Mouse (Mus musculus) neural tube, embryonic 14.5 days (tissue): ENCODE data around the gene Snx9. TPM values are rescaled to one million over a fixed set of nuclear protein-coding genes. Genes with fewer than 3 reads are reported as not detected.

Experiments
- ATAC-seq: fragments of 200-750 bp; cut with Nextera tagmentation; 2 replicates; pipeline ENCODE4 v1.8.0; 2017; ENCODE audit warnings: low read depth, mild to moderate bottlenecking, moderate TSS enrichment, moderate library complexity
- H3K27ac ChIP-seq: fragments of 300-500 bp; sonication (generic); 2 replicates; pipeline ENCODE4 v1.5.1; 2014; ENCODE audit warnings: low read depth, mild to moderate bottlenecking, control low read depth, low read length, moderate library complexity, mixed read lengths
- H3K27me3 ChIP-seq: fragments of 300-500 bp; sonication (generic); 2 replicates; pipeline ENCODE4 v1.6.1; 2014; ENCODE audit warnings: low read length; ENCODE audit not compliant: control insufficient read depth, insufficient read depth
- H3K36me3 ChIP-seq: fragments of 300-500 bp; sonication (generic); 2 replicates; pipeline ENCODE4 v1.6.1; 2014; ENCODE audit warnings: low read length, mixed read lengths; ENCODE audit not compliant: control insufficient read depth, insufficient read depth
- H3K4me1 ChIP-seq: fragments of 300-500 bp; sonication (generic); 2 replicates; pipeline ENCODE4 v1.6.1; 2014; ENCODE audit warnings: low read length; ENCODE audit not compliant: control insufficient read depth, insufficient read depth
- H3K4me2 ChIP-seq: fragments of 300-500 bp; sonication (generic); 2 replicates; pipeline ENCODE4 v1.6.1; 2014; ENCODE audit warnings: mild to moderate bottlenecking, low read depth, low read length, control low read depth
- H3K4me3 ChIP-seq: fragments of 300-500 bp; sonication (generic); 2 replicates; pipeline ENCODE4 v1.5.1; 2014; ENCODE audit warnings: low read depth, low read length, control low read depth, mixed read lengths
- H3K9ac ChIP-seq: fragments of 300-500 bp; sonication (generic); replicated peaks from 2 replicates; pipeline ENCODE4 v1.6.1; 2014; ENCODE audit warnings: low read depth, mild to moderate bottlenecking, control low read depth, low read length, mixed read lengths
- H3K9me3 ChIP-seq: fragments of 300-500 bp; sonication (generic); 2 replicates; pipeline ENCODE4 v1.6.1; 2016; ENCODE audit warnings: low read length; ENCODE audit not compliant: control insufficient read depth
- WGBS: fragments of 180-500 bp; shearing (Covaris S2); extraction: QIAGEN DNeasy Blood & Tissue Kit; methylation state at CpG from one replicate; pipeline ENCODE4 v1.1.7; 2014; 5-methylcytosine and 5-hydroxymethylcytosine counted together
- polyA plus RNA-seq: library from polyadenylated mRNA; unstranded; fragments of >200 nt; fragmentation: Nextera tagmentation; extraction: Ambion mirVana; gene quantifications from 2 replicates; pipeline ENCODE4 v1.2.1, GENCODE M21; 2014

Snx9 gene
- polyA plus RNA-seq, 1 experiment from 2014 or later = 6.1 TPM

GRCm38 (mm10) chr17:5822541-5822940 is 18.6 kb upstream of the Snx9 start:
- H3K4me1 ChIP-seq = no peaks in the 10 kb centered on the region
- no peaks in the 10 kb centered on the region for H3K36me3 ChIP-seq
- no peak overlapping the region for H3K4me3 ChIP-seq
- H3K27ac ChIP-seq = no peak overlapping the region
- WGBS = 72% methylated on average over 2 of the region's 2 CpGs
- H3K9ac ChIP-seq = no peak overlapping the region
- no peaks in the 10 kb centered on the region for H3K27me3 ChIP-seq
- H3K9me3 ChIP-seq = no peaks in the 10 kb centered on the region
- ATAC-seq = no peak
- no peak overlapping the region for H3K4me2 ChIP-seq

GRCm38 (mm10) chr17:5823032-5823431 is 18.1 kb upstream of the Snx9 start:
- H3K4me1 ChIP-seq = no peaks in the 10 kb centered on the region
- H3K9me3 ChIP-seq = no peaks in the 10 kb centered on the region
- 89% methylated on average over 11 of the region's 11 CpGs for WGBS
- H3K4me3 ChIP-seq = no peak overlapping the region
- no peaks in the 10 kb centered on the region for H3K36me3 ChIP-seq
- H3K27ac ChIP-seq = no peak overlapping the region
- no peak overlapping the region for H3K4me2 ChIP-seq
- ATAC-seq = no peak
- no peak overlapping the region for H3K9ac ChIP-seq
- H3K27me3 ChIP-seq = no peaks in the 10 kb centered on the region

GRCm38 (mm10) chr17:5827836-5828582 is 13.1 kb upstream of the Snx9 start:
- no peaks in the 10 kb centered on the region for H3K4me1 ChIP-seq
- H3K4me3 ChIP-seq = no peak overlapping the region
- 0 out of 2 replicates have a peak overlapping the region, but pooled peaks have one; percentile 20 for H3K4me2 ChIP-seq
- 16% methylated on average over 14 of the region's 15 CpGs for WGBS
- H3K36me3 ChIP-seq = no peaks in the 10 kb centered on the region
- no peak overlapping the region for H3K27ac ChIP-seq
- H3K9me3 ChIP-seq = no peaks in the 10 kb centered on the region
- no peak overlapping the region; the same call in 1 of the 2 replicates for H3K9ac ChIP-seq
- H3K27me3 ChIP-seq = no peaks in the 10 kb centered on the region
- ATAC-seq = no peak

- WGBS = 22% methylated on average over 3 of the region's 3 CpGs
- H3K27ac ChIP-seq = no peak overlapping the region
- H3K4me3 ChIP-seq = no peak overlapping the region
- no peaks in the 10 kb centered on the region for H3K4me1 ChIP-seq
- H3K27me3 ChIP-seq = no peaks in the 10 kb centered on the region
- ATAC-seq = no peak
- H3K4me2 ChIP-seq = 0 out of 2 replicates have a peak overlapping the region, but pooled peaks have one; percentile 20
- no peak overlapping the region for H3K9ac ChIP-seq
- no peaks in the 10 kb centered on the region for H3K9me3 ChIP-seq
- H3K36me3 ChIP-seq = no peaks in the 10 kb centered on the region
Measured at GRCm38 (mm10) chr17:5828583-5828836, 12.6 kb upstream of the Snx9 start.

GRCm38 (mm10) chr17:5828944-5829343 is 12.2 kb upstream of the Snx9 start:
- Histone ChIP-seq H3K4me3 (no peak overlapping the region), H3K4me2 (no peak overlapping the region), H3K4me1 (no peaks in the 10 kb centered on the region), H3K27ac (no peak overlapping the region), H3K9ac (no peak overlapping the region), H3K27me3 (no peaks in the 10 kb centered on the region), H3K36me3 (no peaks in the 10 kb centered on the region), H3K9me3 (no peaks in the 10 kb centered on the region)
- no peak for ATAC-seq
- 77% methylated on average over 3 of the region's 3 CpGs for WGBS

GRCm38 (mm10) chr17:5829930-5830329 is 11.2 kb upstream of the Snx9 start:
- Histone ChIP-seq H3K9me3 (no peaks in the 10 kb centered on the region), H3K27ac (no peak overlapping the region), H3K36me3 (no peaks in the 10 kb centered on the region), H3K4me3 (no peak overlapping the region), H3K9ac (no peak overlapping the region), H3K4me1 (no peaks in the 10 kb centered on the region), H3K4me2 (no peak overlapping the region), H3K27me3 (no peaks in the 10 kb centered on the region)
- no peak for ATAC-seq
- 72% methylated on average over 3 of the region's 3 CpGs for WGBS

- H3K4me3 ChIP-seq = no peak overlapping the region
- H3K4me1 ChIP-seq = no peaks in the 10 kb centered on the region
- H3K27me3 ChIP-seq = no peaks in the 10 kb centered on the region
- H3K4me2 ChIP-seq = no peak overlapping the region
- no peak overlapping the region for H3K9ac ChIP-seq
- H3K27ac ChIP-seq = no peak overlapping the region
- H3K36me3 ChIP-seq = no peaks in the 10 kb centered on the region
- 82% methylated on average over 2 of the region's 2 CpGs for WGBS
- no peaks in the 10 kb centered on the region for H3K9me3 ChIP-seq
- ATAC-seq = no peak
Measured at GRCm38 (mm10) chr17:5830382-5830781, 10.7 kb upstream of the Snx9 start.

GRCm38 (mm10) chr17:5830832-5831231 is 10.3 kb upstream of the Snx9 start:
- H3K4me1 ChIP-seq = no peaks in the 10 kb centered on the region
- ATAC-seq = no peak
- WGBS = 87% methylated on average over 5 of the region's 5 CpGs

GRCm38 (mm10) chr17:5831257-5831806 is 9.8 kb upstream of the Snx9 start:
- no peak overlapping the region for H3K4me2 ChIP-seq
- H3K4me1 ChIP-seq = no peaks in the 10 kb centered on the region
- H3K27ac ChIP-seq = no peak overlapping the region
- WGBS = 93% methylated on average over 1 of the region's 1 CpGs
- H3K36me3 ChIP-seq = no peaks in the 10 kb centered on the region
- no peak for ATAC-seq
- no peaks in the 10 kb centered on the region for H3K27me3 ChIP-seq
- H3K4me3 ChIP-seq = no peak overlapping the region
- H3K9me3 ChIP-seq = no peaks in the 10 kb centered on the region
- no peak overlapping the region for H3K9ac ChIP-seq

More at GRCm38 (mm10) chr17:5830832-5831231, 10.3 kb upstream of the Snx9 start:
- Histone ChIP-seq H3K9ac (no peak overlapping the region), H3K4me3 (no peak overlapping the region), H3K27ac (no peak overlapping the region), H3K9me3 (no peaks in the 10 kb centered on the region), H3K36me3 (no peaks in the 10 kb centered on the region), H3K27me3 (no peaks in the 10 kb centered on the region), H3K4me2 (no peak overlapping the region)
